Mouse (Mus musculus): ENCODE results near the gene Aaed1. TPM values are rescaled to one million over a fixed set of nuclear protein-coding genes. Genes with fewer than 3 reads are reported as not detected.

Aaed1 gene
- polyA plus RNA-seq, 1 experiment from 2014 or later, result 47.9 TPM

DNA sequence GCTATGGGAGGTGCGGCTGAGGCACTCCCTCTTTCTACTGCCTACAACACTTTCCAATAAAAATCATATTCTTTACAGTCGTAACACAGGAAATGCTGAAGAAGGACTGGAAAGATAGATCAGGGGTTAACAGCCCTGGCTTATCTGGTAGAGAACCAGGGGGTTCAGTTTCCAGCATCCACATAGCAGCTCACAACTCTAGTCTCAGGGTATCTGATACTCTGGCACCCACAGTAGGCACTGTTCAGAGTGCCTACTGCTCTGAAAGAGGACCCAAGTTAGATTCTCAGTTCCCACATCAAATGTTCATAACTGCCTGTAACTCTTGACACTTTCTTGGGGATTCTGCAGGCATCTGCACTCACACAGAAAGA lies 393 bp upstream of the Aaed1 start:
- H3K4me3 ChIP-seq (ENCODE audit: low read depth, low read length), result peak overlapping the region; percentile 83
- no peaks in the 10 kb centered on the region for H3K9me3 ChIP-seq (ENCODE audit: control insufficient read depth, low read length)
- peak overlapping the region; percentile 98 for H3K27ac ChIP-seq (replicated peaks)
- ATAC-seq (ENCODE audit: low FRiP score, low TSS enrichment) (no peak), DNase-seq (ENCODE audit: low spot score) (no peak)
- 0% methylated on average over 2 of the region's 2 CpGs for WGBS
- H3K4me1 ChIP-seq (replicated peaks; ENCODE audit: control insufficient read depth, insufficient read depth), result peaks cover 2% of the 10 kb centered on the region; the same call in 1 of the 2 replicates
- no peaks in the 10 kb centered on the region for H3K27me3 ChIP-seq (ENCODE audit: control insufficient read depth, insufficient read depth, low read length)
- peak overlapping the region; percentile 43; the same call in 1 of the 2 replicates for H3K9ac ChIP-seq (ENCODE audit: low read length)
- H3K4me2 ChIP-seq (replicated peaks; ENCODE audit: low read depth), result peak overlapping the region; percentile 74
- no peaks in the 10 kb centered on the region for H3K36me3 ChIP-seq (ENCODE audit: control insufficient read depth, insufficient read depth, low read length)
- TF ChIP-seq CTCF (IDR thresholded peaks at IDR 0.05; ENCODE audit: low read depth) (no peak), EP300 (optimal IDR thresholded peaks at IDR 0.05) (peak; percentile 58)

DNA sequence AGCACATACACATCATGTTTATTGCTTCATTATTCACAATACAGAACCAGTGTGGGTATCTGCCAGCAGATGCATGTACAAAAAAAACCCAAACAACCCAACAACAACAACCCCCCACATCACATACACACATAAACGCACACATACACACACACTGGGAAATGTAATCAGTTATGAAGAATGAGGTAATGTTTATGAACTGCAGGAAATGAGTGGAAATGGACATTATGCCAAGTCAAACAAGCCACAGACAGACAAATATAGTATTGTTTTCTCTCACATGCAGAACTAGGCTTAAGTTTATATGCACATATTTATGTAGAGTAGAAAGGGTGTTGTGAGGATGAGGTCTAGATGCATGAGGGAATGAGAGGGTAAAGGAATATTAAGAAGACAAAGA lies 1.2 kb downstream of the Aaed1 start:
- Histone ChIP-seq H3K27me3 (ENCODE audit: control insufficient read depth, insufficient read depth, low read length) (no peaks in the 10 kb centered on the region), H3K4me3 (ENCODE audit: low read depth, low read length) (peak overlapping the region; percentile 83), H3K4me1 (replicated peaks; ENCODE audit: control insufficient read depth, insufficient read depth) (peaks cover 2% of the 10 kb centered on the region; the same call in 1 of the 2 replicates), H3K9me3 (ENCODE audit: control insufficient read depth, low read length) (no peaks in the 10 kb centered on the region), H3K27ac (replicated peaks) (peak overlapping the region; percentile 98), H3K4me2 (replicated peaks; ENCODE audit: low read depth) (peak overlapping the region; percentile 74), H3K9ac (ENCODE audit: low read length) (no peak overlapping the region), H3K36me3 (ENCODE audit: control insufficient read depth, insufficient read depth, low read length) (no peaks in the 10 kb centered on the region)
- ATAC-seq (ENCODE audit: low FRiP score, low TSS enrichment), result peak; percentile 30; the same call in 1 of the 2 replicates
- no peak for TF ChIP-seq EP300 (optimal IDR thresholded peaks at IDR 0.05)
- TF ChIP-seq CTCF (IDR thresholded peaks at IDR 0.05; ENCODE audit: low read depth), result no peak
- 20% methylated on average over 1 of the region's 1 CpGs for WGBS
- DNase-seq (ENCODE audit: low spot score), result no peak

DNA sequence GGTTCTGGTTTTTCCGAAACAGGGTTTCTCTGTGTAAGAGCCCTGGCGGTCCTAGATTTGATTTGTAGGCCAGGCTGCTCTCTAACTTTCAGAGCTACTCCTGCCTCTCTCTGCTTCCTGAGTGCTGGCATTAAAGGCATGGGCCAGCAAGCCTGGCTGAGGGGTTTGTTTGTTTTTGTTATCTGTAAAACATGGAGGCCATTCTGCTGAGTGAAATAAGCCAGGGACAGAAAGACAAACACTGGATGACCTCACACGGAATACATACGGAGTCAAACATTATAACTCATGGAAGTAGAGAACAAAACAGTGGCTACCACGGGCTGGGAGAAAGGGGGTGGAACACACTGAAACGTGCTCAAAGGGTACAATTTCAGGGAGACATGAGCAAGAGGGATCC lies 1.9 kb downstream of the Aaed1 start:
- no peaks in the 10 kb centered on the region for H3K27me3 ChIP-seq (ENCODE audit: control insufficient read depth, insufficient read depth, low read length)
- no peaks in the 10 kb centered on the region for H3K36me3 ChIP-seq (ENCODE audit: control insufficient read depth, insufficient read depth, low read length)
- peak overlapping the region; percentile 74 for H3K4me2 ChIP-seq (replicated peaks; ENCODE audit: low read depth)
- ATAC-seq (ENCODE audit: low FRiP score, low TSS enrichment), result peak; percentile 58
- WGBS, result 32% methylated on average over 6 of the region's 6 CpGs
- H3K4me3 ChIP-seq (ENCODE audit: low read depth, low read length), result no peak overlapping the region; the same call in 1 of the 2 replicates
- H3K9me3 ChIP-seq (ENCODE audit: control insufficient read depth, low read length), result no peaks in the 10 kb centered on the region
- no peak for TF ChIP-seq CTCF (IDR thresholded peaks at IDR 0.05; ENCODE audit: low read depth)
- H3K27ac ChIP-seq (replicated peaks), result peak overlapping the region; percentile 36
- DNase-seq (ENCODE audit: low spot score), result peak; percentile 50
- peaks cover 2% of the 10 kb centered on the region; the same call in 1 of the 2 replicates for H3K4me1 ChIP-seq (replicated peaks; ENCODE audit: control insufficient read depth, insufficient read depth)
- H3K9ac ChIP-seq (ENCODE audit: low read length), result 0 out of 2 replicates have a peak overlapping the region, but pooled peaks have one; percentile 18

DNA sequence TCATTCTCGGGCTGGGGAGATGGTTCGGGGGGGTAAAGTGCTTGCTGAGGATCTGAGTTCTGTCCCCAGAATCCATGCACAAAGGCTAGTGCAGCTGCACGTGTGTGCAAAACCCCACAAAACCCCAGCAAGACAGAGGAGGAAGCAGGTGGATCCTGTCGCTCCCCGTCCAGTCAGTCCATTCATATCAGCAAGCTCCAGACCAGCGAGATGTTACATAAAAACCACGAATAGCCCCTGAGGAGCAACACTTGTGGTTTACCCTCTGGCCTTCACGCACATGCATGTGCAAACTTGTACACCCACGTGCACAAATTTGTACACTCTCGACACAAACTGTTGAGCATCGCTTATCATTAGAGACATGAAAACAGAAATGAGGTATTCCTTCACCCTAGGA lies 2.7 kb downstream of the Aaed1 start:
- no peak for DNase-seq (ENCODE audit: low spot score)
- Histone ChIP-seq H3K9ac (ENCODE audit: low read length) (no peak overlapping the region), H3K27ac (replicated peaks) (no peak overlapping the region)

DNA sequence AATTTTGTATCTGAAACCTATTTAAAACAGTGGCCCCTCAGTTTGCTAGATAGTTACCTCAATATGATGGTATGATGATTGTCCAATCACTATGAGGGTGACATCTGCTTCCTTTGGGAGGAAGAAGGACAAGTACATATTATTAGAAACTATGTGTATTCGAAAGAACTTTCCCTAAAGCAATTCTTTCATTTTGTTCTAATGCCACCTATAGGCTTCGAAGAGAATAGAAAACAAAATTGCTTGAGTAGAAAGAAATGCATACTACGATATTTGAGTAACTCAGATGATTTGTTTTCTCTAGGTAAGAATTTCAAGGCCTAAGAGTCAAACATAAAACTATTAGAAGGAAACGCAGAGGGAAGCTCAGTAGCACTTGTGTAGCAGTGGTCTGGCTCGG lies 3.5 kb downstream of the Aaed1 start:
- H3K9ac ChIP-seq (ENCODE audit: low read length), result no peak overlapping the region
- WGBS, result 31% methylated on average over 5 of the region's 5 CpGs
- no peak for DNase-seq (ENCODE audit: low spot score)

More for the DNA sequence above, 2.7 kb downstream of the Aaed1 start:
- ATAC-seq (ENCODE audit: low FRiP score, low TSS enrichment), result no peak
- Histone ChIP-seq H3K4me3 (ENCODE audit: low read depth, low read length) (no peak overlapping the region), H3K4me1 (replicated peaks; ENCODE audit: control insufficient read depth, insufficient read depth) (peaks cover 2% of the 10 kb centered on the region; the same call in 1 of the 2 replicates), H3K9me3 (ENCODE audit: control insufficient read depth, low read length) (no peaks in the 10 kb centered on the region), H3K36me3 (ENCODE audit: control insufficient read depth, insufficient read depth, low read length) (peaks cover 4% of the 10 kb centered on the region; the same call in 1 of the 2 replicates), H3K27me3 (ENCODE audit: control insufficient read depth, insufficient read depth, low read length) (no peaks in the 10 kb centered on the region), H3K4me2 (replicated peaks; ENCODE audit: low read depth) (0 out of 2 replicates have a peak overlapping the region, but pooled peaks have one; percentile 74)
- TF ChIP-seq EP300 (optimal IDR thresholded peaks at IDR 0.05) (no peak), CTCF (IDR thresholded peaks at IDR 0.05; ENCODE audit: low read depth) (no peak)
- 51% methylated on average over 11 of the region's 11 CpGs for WGBS

DNA sequence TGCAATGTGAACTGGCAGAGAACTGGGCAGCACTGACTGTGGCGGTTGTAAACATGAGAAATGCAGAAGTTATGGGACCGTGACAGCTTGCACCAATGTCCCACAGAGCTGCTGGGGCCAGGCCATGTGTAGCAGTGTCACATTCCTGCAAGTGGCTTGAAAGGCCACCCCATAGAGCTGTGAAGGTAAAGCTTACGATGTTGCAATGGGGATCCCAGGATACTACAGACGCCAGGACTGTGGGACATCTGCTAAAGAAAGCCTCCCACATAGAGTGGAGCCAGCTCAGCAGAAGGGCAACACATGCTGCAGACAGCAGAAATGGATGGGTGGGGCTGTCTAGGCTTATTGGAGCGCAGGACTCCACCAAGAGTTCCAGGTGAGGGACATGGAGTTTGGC lies 5.0 kb downstream of the Aaed1 start:
- H3K4me2 ChIP-seq (replicated peaks; ENCODE audit: low read depth), result no peak overlapping the region
- TF ChIP-seq CTCF (IDR thresholded peaks at IDR 0.05; ENCODE audit: low read depth), result no peak
- no peak for TF ChIP-seq EP300 (optimal IDR thresholded peaks at IDR 0.05)
- DNase-seq (ENCODE audit: low spot score) (no peak), ATAC-seq (ENCODE audit: low FRiP score, low TSS enrichment) (no peak)
- no peak overlapping the region for H3K4me3 ChIP-seq (ENCODE audit: low read depth, low read length)
- H3K27me3 ChIP-seq (ENCODE audit: control insufficient read depth, insufficient read depth, low read length), result no peaks in the 10 kb centered on the region
- 78% methylated on average over 5 of the region's 5 CpGs for WGBS
- H3K4me1 ChIP-seq (replicated peaks; ENCODE audit: control insufficient read depth, insufficient read depth), result peaks cover 2% of the 10 kb centered on the region; the same call in 1 of the 2 replicates
- no peaks in the 10 kb centered on the region for H3K9me3 ChIP-seq (ENCODE audit: control insufficient read depth, low read length)
- H3K27ac ChIP-seq (replicated peaks), result no peak overlapping the region
- no peak overlapping the region for H3K9ac ChIP-seq (ENCODE audit: low read length)
- H3K36me3 ChIP-seq (ENCODE audit: control insufficient read depth, insufficient read depth, low read length), result peaks cover 8% of the 10 kb centered on the region

More for the DNA sequence above, 3.5 kb downstream of the Aaed1 start:
- Histone ChIP-seq H3K27me3 (ENCODE audit: control insufficient read depth, insufficient read depth, low read length) (no peaks in the 10 kb centered on the region), H3K4me2 (replicated peaks; ENCODE audit: low read depth) (no peak overlapping the region), H3K27ac (replicated peaks) (no peak overlapping the region), H3K4me1 (replicated peaks; ENCODE audit: control insufficient read depth, insufficient read depth) (peaks cover 2% of the 10 kb centered on the region; the same call in 1 of the 2 replicates), H3K9me3 (ENCODE audit: control insufficient read depth, low read length) (no peaks in the 10 kb centered on the region), H3K36me3 (ENCODE audit: control insufficient read depth, insufficient read depth, low read length) (peaks cover 8% of the 10 kb centered on the region), H3K4me3 (ENCODE audit: low read depth, low read length) (no peak overlapping the region)
- no peak for ATAC-seq (ENCODE audit: low FRiP score, low TSS enrichment)
- TF ChIP-seq EP300 (optimal IDR thresholded peaks at IDR 0.05), result no peak
- peak; percentile 67 for TF ChIP-seq CTCF (IDR thresholded peaks at IDR 0.05; ENCODE audit: low read depth)
